Mouse (Mus musculus) fat pad, adult 2 months (tissue): ENCODE measurements around the gene Polr2l.

ENCODE experiments used
- DNase-seq: peaks from one replicate; pipeline ENCODE4 v3.0.0-alpha.2; 2011; ENCODE audit warnings: low read depth, low spot score; ENCODE audit errors: extremely low read depth

Polr2l gene

GRCm38 (mm10) chr7:141468522-141469211 is 6.3 kb downstream of the Polr2l start:
- DNase-seq = no peak

- DNase-seq = no peak
Measured at GRCm38 (mm10) chr7:141468164-141468521, 6.8 kb downstream of the Polr2l start.

DNA sequence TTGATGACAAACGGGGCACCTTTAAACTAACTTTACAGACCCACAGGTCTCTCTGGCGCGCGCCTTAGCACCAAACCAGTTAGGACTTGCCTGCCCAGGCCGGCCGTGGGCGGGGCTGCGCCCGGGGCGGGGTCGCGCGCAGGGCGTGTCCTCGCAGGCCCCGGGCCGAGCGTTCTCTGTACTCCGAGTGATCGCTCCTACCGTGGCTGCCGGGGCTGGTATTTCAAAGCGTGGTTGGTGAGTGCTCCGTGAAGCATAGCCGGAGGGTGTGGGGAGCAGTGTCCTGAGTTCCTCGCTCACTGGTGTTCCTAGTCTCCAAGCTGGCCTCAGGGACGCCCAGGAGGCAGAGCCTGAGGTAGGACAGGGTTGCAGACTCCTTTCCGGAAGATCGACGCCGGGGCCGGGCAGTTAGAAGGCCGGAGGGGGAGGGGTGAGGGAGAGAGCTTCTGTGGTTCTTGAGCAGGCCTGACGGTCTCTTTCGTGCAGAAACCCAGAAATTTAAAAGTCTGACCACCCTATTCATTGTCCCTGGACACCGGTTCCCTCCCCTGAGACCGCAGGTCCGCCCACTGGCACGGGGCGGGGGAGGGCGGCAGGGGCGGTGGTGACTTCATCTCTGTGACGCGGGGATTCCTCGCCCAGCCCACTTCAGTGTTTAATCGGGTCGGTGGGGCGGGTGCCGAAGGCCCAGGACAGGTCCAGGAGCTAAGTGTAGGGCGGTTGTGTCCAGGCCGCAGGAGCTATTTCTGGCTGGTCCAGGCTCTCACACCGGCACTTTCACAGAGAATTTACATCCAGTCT is 7.5 kb downstream of the Polr2l start, which contains the start of gene Cd151:
Gene Cd151, plus strand, starts transcription at position 163 of the 801 bp plus-strand sequence.
- no peak for DNase-seq

DNA sequence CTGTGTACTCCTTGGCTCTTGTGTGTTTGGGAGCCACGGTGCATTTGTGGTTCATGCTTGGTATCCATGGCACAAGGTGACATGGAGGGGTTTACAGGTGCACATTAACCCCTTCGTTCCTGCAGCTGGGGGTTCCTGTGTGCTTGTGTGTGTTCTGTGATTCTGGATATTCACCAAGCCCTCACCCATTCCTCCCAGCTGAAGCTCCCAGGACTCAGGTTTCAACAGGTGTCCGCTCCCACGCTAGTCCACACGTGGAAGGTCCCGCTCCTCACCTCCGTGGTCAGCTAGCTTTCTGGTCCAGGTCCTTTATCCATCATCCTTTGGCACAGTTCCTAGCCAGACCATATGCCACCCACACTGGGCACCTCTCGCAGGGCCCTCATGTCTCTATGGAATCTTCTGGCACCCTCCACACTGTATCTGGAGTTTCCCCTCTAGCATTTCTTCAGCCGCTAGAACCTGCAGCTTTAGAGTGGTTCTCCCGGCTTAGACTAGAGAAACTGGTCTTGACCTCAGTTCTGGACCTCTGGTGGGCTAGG is 8.3 kb downstream of the Polr2l start:
- DNase-seq = no peak

DNA sequence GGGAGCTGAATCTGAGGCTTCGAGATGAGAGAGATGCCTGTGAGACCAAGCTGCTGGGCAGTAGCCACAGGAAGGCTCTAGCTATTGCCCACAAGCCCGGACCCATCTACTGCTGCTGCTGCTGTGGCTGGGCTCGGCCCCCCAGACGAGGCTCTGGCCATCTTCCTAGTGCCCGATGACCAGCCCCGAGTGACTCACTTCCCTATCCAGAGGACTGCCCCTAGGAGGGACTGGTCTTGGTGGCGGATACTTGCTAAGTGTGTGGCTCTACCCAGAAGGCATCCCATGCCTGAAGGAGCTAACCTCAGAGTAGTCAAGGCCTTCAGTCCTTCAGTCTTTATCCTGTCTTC is 8.9 kb downstream of the Polr2l start:
- DNase-seq = no peak

DNA sequence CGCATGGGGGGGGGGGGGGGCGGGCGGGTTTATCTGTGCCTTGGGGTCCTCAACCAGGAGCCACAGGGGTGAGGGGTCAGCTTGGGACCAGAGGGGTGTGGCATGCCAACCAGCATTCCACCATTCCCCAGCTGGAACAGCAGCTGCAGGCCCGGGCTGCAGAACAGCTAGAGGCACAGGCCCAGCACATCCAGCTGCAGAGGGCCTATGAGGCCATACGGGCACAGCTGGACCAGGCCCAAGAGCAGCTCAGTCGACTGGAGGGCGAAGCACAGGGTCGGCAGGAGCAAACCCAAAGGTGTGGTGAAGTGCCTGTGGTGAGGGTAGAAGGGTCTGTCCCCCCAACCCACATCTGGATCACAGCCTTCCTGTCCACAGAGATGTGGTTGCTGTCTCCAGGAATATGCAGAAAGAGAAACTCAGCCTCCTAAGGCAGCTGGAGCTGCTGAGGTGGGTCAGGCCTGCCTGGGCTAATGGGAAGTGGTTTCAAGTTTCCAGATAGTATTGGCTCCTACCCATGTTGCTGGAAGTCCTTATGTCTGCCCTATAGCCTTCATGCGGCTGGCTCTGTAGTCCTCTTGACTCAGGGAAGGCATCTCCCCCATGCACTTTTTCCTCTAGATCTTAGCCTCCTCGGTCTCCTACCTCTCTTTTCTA is 9.4 kb downstream of the Polr2l start:
- no peak for DNase-seq

GRCm38 (mm10) chr7:141464603-141465201 is 10.2 kb downstream of the Polr2l start:
- no peak for DNase-seq

- no peak for DNase-seq
Measured at GRCm38 (mm10) chr7:141463824-141464602, 10.9 kb downstream of the Polr2l start.

- DNase-seq = peak; percentile 89
Measured at GRCm38 (mm10) chr7:141462333-141462821, 12.6 kb downstream of the Polr2l start.

GRCm38 (mm10) chr7:141461521-141462332 is 13.2 kb downstream of the Polr2l start:
- no peak for DNase-seq

DNA sequence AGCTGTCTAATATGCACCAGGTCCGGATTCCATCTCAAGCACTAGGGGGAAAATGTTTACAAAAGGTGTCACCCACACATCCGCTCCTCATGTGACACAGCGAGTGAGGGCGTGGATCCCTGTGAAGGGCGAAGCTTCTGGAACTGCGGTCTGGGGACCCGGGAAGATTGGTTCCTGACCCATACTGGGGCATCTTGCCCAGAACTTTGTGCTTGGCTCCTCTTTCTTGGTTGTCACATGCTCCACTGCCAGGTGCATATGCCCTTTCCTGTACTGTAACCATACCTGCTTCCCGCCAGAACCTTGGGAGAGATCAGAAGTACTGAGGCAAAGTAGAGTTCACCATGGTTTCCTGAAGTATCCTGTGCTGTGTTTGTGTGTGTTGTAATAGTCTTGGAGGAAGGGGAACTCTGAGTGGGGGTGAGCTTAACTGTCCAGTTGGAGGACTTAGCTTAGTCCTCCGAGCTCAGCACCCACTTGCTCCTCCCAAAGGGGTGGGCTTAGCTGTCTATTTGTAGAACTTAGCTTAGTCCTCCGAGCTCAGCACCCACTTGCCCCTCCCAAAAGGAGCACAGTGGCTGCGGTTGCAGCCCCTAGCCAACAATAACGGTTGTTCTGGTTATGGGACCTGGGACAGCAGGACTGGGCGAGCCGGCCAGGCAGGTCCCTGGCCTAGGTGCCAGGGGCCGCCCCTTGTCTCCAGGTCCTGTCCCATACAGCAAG is 14.4 kb downstream of the Polr2l start, which contains the start of gene Cracr2b:
Gene Cracr2b, plus strand, starts transcription at position 704 of the 723 bp plus-strand sequence.
- peak; percentile 97 for DNase-seq

- DNase-seq = no peak
Measured at GRCm38 (mm10) chr7:141460001-141460390, 14.9 kb downstream of the Polr2l start.

- DNase-seq = no peak
Measured at GRCm38 (mm10) chr7:141459301-141459711, 15.6 kb downstream of the Polr2l start.

- DNase-seq = no peak
Measured at GRCm38 (mm10) chr7:141458661-141459060, 16.3 kb downstream of the Polr2l start.

DNA sequence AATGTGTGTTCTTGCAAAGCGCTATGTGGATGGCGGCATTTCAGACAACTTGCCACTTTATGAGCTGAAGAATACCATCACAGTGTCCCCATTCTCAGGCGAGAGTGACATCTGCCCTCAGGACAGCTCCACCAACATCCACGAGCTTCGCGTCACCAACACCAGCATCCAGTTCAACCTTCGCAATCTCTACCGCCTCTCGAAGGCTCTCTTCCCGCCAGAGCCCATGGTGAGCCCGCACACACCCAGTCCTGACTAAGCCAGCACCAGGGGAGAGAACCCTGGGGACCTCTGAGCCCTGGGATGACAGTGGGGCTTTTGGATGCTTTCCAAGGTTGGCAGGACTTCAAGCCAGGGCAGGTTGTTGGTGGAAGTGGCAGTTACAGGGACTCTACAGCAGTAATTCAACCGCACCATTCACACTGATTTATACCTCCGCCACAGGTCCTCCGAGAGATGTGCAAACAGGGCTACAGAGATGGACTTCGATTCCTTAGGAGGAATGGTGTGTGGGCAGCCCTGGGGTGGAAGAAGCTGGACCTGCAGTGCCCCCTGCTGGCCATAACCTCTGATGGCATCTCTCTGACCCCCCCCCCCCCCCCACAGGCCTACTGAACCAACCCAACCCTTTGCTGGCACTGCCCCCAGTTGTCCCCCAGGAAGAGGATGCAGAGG is 16.8 kb downstream of the Polr2l start:
- no peak for DNase-seq

DNA sequence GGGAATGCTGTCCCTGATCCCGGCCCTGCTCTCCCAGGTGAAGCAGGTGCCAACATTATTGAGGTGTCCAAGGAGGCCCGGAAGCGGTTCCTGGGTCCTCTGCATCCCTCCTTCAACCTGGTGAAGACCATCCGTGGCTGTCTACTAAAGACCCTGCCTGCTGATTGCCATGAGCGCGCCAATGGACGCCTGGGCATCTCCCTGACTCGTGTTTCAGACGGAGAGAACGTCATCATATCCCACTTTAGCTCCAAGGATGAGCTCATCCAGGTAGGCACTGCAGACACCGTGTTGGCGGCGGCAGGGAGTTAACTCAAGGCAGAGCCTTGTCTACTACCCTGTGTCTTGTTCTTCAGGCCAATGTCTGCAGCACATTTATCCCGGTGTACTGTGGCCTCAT is 17.7 kb downstream of the Polr2l start:
- no peak for DNase-seq

- DNase-seq = no peak
Measured at GRCm38 (mm10) chr7:141456739-141457138, 18.2 kb downstream of the Polr2l start.
